Mouse (Mus musculus) bone marrow, adult 2 months (tissue): ENCODE results near the gene Cdkn1c. TPM values are rescaled to one million over a fixed set of nuclear protein-coding genes. Genes with fewer than 3 reads are reported as not detected.

Source experiments
- H3K27ac ChIP-seq: fragments of 200-500 bp; 2 replicates; pipeline ENCODE4 v1.5.1; 2012; ENCODE audit warnings: low read depth, mild to moderate bottlenecking, control low read depth, inconsistent platforms, low read length; ENCODE audit not compliant: control insufficient read depth, poor library complexity, insufficient read depth
- H3K4me1 ChIP-seq: fragments of 200-500 bp; 2 replicates; pipeline ENCODE4 v1.6.1; 2011; ENCODE audit warnings: low read length; ENCODE audit not compliant: control insufficient read depth, insufficient read depth
- H3K4me3 ChIP-seq: fragments of 200-500 bp; replicated peaks from 2 replicates; pipeline ENCODE3; 2011; ENCODE audit warnings: mild to moderate bottlenecking, low read depth, low read length, control low read depth; ENCODE audit not compliant: control insufficient read depth
- CTCF ChIP-seq: fragments of 200-500 bp; IDR thresholded peaks from 2 replicates; pipeline ENCODE4 v1.5.1; 2011; ENCODE audit warnings: low read length, control low read depth; ENCODE audit not compliant: control insufficient read depth, insufficient read depth
- POLR2A ChIP-seq: fragments of 200-500 bp; IDR thresholded peaks from 2 replicates; pipeline ENCODE4 v1.6.1; 2011; ENCODE audit warnings: low read depth, mild to moderate bottlenecking, control low read depth, low read length, borderline replicate concordance; ENCODE audit not compliant: control insufficient read depth
- WGBS: fragments of 180-500 bp; shearing (Covaris S2); methylation state at CpG from one replicate; pipeline ENCODE4 v1.1.7; 2018; 5-methylcytosine and 5-hydroxymethylcytosine counted together
- polyA plus RNA-seq: library from polyadenylated mRNA; stranded (reverse); fragments of >200 nt; gene quantifications from 2 replicates; pipeline ENCODE4 v1.2.4, GENCODE M21; 2011; ENCODE audit warnings: low replicate concordance; ENCODE audit not compliant: missing spikeins, insufficient read depth, insufficient read length

Gene Cdkn1c
- polyA plus RNA-seq, 1 experiment: 8.0 TPM

DNA sequence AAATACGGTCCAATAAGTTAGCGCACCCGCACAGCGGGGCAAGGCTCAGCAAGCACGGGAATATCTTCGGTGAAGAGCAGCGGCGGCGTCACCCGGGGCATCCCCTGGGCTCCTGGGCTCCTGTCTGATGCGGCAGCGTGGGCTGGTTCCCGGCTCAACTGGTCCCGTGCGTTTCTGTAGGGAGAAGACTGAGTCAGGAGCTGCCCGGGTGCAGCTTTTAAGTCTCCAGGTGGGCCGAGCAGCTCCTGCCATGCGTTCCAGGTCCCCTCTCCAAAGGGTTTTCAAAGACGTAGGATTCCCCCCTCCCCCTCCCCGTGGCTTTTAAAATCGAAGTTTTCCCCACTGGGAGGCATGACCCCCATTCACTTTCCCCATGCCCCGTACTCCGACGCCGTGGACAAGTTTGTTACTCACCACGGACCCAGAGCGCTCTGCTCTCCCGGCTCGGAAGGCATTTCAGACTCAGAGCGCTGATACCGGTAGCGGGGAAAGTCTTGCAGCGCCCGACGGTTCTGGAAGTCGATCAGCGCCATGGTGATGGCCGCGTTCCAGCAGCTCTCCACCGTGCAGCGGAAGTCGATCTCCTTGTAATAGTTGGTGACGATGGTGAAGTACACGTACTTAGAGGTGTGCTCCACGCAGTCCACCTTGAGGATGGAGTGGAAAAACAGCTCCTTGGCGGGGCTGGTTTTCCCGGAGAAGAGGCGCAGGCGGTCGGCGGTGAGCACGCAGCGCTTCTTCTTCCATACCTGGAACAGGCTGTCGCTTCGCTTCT is 41.0 kb upstream of the Cdkn1c start:
- TF ChIP-seq POLR2A (no peak), CTCF (no peak)
- Histone ChIP-seq H3K4me3 (peak overlapping the region; percentile 29), H3K27ac (no peak overlapping the region), H3K4me1 (peaks cover 1% of the 10 kb centered on the region; the same call in 1 of the 2 replicates)
- 1% methylated on average over 55 of the region's 55 CpGs for WGBS

DNA sequence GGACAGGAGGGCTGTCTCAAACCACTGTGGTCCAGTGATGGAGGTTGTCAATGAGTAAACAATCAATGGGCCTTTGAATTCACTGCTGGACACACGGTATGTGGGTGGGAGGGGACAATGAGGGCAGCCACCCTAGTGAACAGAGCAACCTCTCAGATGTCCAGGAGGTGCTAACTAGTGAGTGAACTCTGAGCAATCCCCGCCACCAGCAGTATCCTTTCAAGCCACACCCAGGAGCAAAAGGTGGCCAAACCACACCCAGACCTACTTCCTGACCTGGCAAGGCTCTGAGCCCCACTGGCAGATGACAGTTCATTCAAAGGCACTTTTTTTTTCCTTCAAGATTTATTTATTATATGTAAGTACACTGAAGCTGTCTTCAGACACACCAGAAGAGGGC is 40.1 kb upstream of the Cdkn1c start:
- H3K27ac ChIP-seq: no peak overlapping the region
- peaks cover 1% of the 10 kb centered on the region; the same call in 1 of the 2 replicates for H3K4me1 ChIP-seq
- no peak overlapping the region for H3K4me3 ChIP-seq
- WGBS: 45% methylated on average over 2 of the region's 2 CpGs
- TF ChIP-seq CTCF (no peak), POLR2A (no peak)

DNA sequence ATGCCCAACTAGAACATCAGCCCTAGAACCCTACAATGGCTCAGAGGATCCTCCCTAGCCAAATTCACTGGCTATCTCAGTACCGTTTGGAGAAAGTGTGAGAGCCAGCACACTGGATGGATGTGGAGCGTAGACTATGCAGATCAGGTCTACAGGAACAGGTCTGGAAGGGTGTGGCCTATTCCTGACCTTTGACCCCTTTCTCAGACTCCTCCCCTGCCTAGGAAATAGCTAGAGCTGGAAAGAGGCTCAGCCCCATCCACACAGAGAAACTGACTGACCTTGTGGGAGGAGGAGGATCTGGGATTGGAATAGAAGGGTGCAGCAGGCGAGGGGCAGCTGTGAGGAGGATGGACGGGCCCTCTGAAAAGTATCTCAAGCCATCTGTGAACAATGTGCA is 37.7 kb upstream of the Cdkn1c start:
- TF ChIP-seq CTCF (no peak), POLR2A (no peak)
- Histone ChIP-seq H3K27ac (no peak overlapping the region), H3K4me3 (no peak overlapping the region), H3K4me1 (peaks cover 1% of the 10 kb centered on the region; the same call in 1 of the 2 replicates)
- whole genome bisulfite sequencing: 87% methylated on average over 4 of the region's 4 CpGs

DNA sequence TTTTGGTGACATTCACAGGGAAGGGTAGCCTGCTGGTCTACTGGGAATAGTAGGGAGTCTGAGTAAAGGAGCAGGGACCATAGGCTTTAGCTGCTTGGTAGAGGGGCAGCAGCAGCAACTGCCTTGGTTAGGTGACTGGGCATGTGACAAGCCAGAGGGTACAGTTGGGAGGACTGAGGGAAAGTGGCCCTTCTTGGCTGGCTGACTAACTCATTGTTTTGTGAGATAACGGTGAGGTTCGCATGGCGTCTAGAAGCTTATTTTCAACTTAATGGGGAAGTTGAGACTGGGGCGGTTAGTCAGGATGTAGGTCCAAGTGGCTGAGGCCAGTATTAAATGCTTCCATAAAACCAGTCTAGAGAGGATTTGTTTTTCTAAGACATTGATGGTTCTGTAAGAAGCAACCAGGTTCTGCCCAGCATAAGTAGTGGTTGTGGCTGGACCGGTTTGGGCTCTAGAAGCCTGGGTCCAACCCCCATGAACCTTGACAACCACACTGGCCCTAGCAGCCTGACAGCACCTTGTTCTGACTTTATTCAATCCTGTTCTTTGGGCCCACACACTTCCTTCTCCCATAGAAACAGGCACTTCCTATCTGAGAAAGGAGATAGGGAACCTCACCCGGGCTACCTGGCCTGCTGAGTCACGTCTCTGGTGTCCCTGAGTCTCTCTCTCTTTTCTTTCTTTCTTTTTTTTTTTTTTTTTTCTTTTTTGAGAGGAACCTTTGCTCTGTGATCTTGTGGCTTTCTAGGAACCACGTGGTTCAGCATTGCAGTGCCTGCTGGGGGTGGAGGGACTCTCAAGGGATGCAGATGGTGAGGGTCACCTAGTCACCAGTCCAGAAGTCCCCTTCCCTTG is 34.5 kb upstream of the Cdkn1c start:
- H3K27ac ChIP-seq: no peak overlapping the region
- H3K4me3 ChIP-seq: no peak overlapping the region
- no peaks in the 10 kb centered on the region for H3K4me1 ChIP-seq
- 6% methylated on average over 8 of the region's 8 CpGs for whole genome bisulfite sequencing
- TF ChIP-seq CTCF (no peak), POLR2A (no peak)

DNA sequence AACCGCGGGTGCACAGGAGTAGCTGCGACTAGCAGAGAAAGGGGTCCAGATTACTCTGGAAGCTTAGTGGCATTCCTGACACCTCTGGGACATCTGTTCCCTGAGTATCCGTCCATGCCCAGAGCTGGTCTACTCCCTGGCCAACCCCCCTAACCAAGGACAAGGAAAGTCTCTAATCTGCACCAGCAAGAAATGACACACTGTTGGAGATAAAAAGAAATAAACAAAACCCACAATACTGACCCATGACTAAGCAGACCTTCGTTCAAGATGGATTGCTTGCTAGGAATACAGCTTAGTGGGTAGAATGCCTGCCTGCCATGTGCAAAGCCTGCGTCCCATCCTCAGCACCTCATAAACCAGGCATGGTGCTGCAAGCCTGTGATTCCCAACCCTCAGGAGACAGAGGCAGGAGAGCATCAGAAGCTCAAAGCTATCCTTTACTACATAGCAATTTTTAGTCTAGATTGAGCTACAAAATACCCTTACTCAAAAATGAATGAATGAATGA is 32.8 kb upstream of the Cdkn1c start:
- TF ChIP-seq POLR2A (no peak), CTCF (no peak)
- Histone ChIP-seq H3K4me1 (no peaks in the 10 kb centered on the region), H3K27ac (no peak overlapping the region), H3K4me3 (no peak overlapping the region)
- WGBS: 67% methylated on average over 6 of the region's 6 CpGs

DNA sequence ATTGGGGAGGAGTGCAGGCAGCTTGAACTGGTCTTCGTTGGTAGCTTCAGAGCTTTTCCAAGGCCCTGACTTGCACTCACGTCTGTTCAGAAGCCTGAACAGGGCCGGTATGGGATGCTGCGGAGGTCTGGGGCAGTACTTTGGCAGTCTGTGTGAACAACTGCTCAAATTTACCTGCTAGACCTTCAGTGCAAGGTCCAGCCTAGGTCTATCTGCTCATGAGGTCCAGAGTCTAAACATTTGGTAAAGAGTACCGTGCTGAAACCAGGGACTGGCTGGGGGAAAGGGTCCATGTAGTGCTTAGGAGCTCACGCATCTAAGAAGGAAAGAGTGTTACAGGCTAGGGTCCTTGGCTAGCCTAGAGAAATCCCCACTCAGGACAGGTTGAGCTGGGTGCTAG is 28.9 kb upstream of the Cdkn1c start:
- no peak for TF ChIP-seq CTCF
- no peak for TF ChIP-seq POLR2A
- Histone ChIP-seq H3K4me1 (no peaks in the 10 kb centered on the region), H3K27ac (no peak overlapping the region), H3K4me3 (no peak overlapping the region)
- WGBS: 85% methylated on average over 6 of the region's 6 CpGs

DNA sequence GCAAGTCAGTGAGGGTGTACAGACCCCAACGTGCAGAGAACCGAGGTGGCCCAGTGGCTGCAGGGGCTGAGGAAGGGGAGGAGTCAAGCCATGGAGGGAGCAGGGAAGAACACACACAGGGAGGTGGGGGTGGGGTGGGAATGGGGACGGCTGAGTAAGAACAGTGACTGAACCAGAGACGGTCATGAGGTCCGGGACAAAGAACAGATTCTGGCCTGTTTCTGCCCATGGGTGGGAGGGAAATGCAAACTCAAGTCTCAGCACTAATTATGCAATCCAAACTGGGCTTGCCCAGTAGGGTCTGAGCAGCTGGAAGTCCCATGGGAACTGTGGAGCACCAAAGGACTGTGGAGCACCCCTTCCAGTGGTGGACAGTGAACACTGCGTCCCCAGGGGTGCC is 21.7 kb upstream of the Cdkn1c start:
- Histone ChIP-seq H3K27ac (no peak overlapping the region), H3K4me1 (no peaks in the 10 kb centered on the region), H3K4me3 (no peak overlapping the region)
- 56% methylated on average over 6 of the region's 6 CpGs for WGBS
- TF ChIP-seq CTCF (no peak), POLR2A (no peak)

DNA sequence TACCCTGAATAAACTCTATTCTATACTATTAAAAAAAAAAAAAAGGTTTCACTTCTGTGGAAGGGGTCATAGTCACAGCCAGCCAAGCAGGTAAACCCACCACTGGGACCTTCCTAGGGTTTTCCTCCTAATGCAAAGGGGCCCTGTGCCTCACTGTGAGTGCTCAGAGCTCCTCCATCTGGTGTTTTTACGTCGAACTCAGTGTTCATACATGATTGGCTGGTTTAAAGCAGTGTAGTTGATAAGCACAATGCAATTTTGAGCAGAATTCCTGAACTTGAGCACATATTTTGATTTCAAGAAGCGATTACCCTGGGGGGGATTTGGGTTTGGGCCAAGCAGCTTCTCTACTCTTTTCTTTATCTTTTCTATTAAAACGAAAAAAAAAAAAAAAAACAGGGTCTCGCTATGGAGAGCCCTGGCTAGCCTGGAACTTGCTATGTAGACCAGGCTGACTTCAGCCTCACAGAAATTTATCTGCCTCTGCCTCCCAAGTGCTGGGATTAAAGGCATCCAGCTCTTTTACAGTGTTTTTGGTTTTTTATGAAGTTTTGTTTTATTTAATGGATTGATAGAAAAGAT is 21.0 kb upstream of the Cdkn1c start:
- Histone ChIP-seq H3K4me1 (no peaks in the 10 kb centered on the region), H3K4me3 (no peak overlapping the region), H3K27ac (no peak overlapping the region)
- 67% methylated on average over 5 of the region's 5 CpGs for WGBS
- no peak for TF ChIP-seq CTCF
- TF ChIP-seq POLR2A: no peak
